Mouse (Mus musculus) heart, postnatal 10 days (tissue): Measurements from ENCODE around the gene Runx2. TPM values are rescaled to one million over a fixed set of nuclear protein-coding genes. Genes with fewer than 3 reads are reported as not detected.

Source experiments
- DNase-seq, 2 experiments: peaks; one replicate each; pipeline ENCODE4 v3.0.0; 2021
- intact Hi-C: fragments of 180-260 bp; cut with DNase I; formaldehyde crosslinking; loops from one replicate; pipeline ENCODE4 v1.15.1; 2025
- total RNA-seq, 2 experiments: library from RNA; stranded (reverse); gene quantifications; 2 replicates each; pipeline ENCODE4 v1.2.3; 2021

Runx2 gene
- total RNA-seq, result under 1 TPM; 0.24 to 0.32 TPM

GRCm38 (mm10) chr17:44814508-44815175, at the start of gene Runx2:
Runx2 (minus strand) TSS chr17:44814797.
- DNase-seq, result no peak
- intact Hi-C loops, result no loop called here

GRCm38 (mm10) chr17:44863165-44863564, 48.6 kb upstream of the Runx2 start:
- intact Hi-C loops, result no loop called here
- DNase-seq, result no peak

- intact Hi-C loops, result no loop called here
- no peak for DNase-seq
These were observed 27.6 kb upstream of the Runx2 start for GRCm38 (mm10) chr17:44842184-44842583.

- no peak for DNase-seq
- intact Hi-C loops, result no loop called here
These were observed 16.6 kb upstream of the Runx2 start for GRCm38 (mm10) chr17:44831201-44831600.

GRCm38 (mm10) chr17:44829587-44829986, 15.0 kb upstream of the Runx2 start:
- DNase-seq, result no peak
- intact Hi-C loops, result no loop called here

GRCm38 (mm10) chr17:44827964-44828363, 13.4 kb upstream of the Runx2 start:
- DNase-seq, result no peak
- intact Hi-C loops, result no loop called here

- intact Hi-C loops, result no loop called here
- DNase-seq, result no peak
These were observed 12.5 kb upstream of the Runx2 start for GRCm38 (mm10) chr17:44827124-44827523.

GRCm38 (mm10) chr17:44821940-44822339, 7.3 kb upstream of the Runx2 start:
- intact Hi-C loops, result no loop called here
- no peak for DNase-seq

GRCm38 (mm10) chr17:44819816-44820215, 5.2 kb upstream of the Runx2 start:
- no peak for DNase-seq
- intact Hi-C loops, result no loop called here

- intact Hi-C loops, result no loop called here
- no peak for DNase-seq
These were observed 4.2 kb upstream of the Runx2 start for GRCm38 (mm10) chr17:44818825-44819224.

GRCm38 (mm10) chr17:44807031-44807430, 7.6 kb downstream of the Runx2 start:
- no peak for DNase-seq
- intact Hi-C loops, result no loop called here

- intact Hi-C loops, result no loop called here
- DNase-seq, result peak in 1 of 2 experiments; percentile 13
These were observed 17.3 kb downstream of the Runx2 start for GRCm38 (mm10) chr17:44797331-44797730.

GRCm38 (mm10) chr17:44792218-44792917, 22.2 kb downstream of the Runx2 start:
- no peak for DNase-seq
- intact Hi-C loops, result no loop called here

GRCm38 (mm10) chr17:44788982-44789747, 25.4 kb downstream of the Runx2 start:
- DNase-seq, result peak; percentile 8 to 21
- intact Hi-C loops, result no loop called here

- DNase-seq, result no peak
- intact Hi-C loops, result no loop called here
These were observed 31.5 kb downstream of the Runx2 start for GRCm38 (mm10) chr17:44783143-44783542.

GRCm38 (mm10) chr17:44782366-44782765, 32.2 kb downstream of the Runx2 start:
- intact Hi-C loops, result no loop called here
- DNase-seq, result no peak

- no peak for DNase-seq
- intact Hi-C loops, result no loop called here
These were observed 34.2 kb downstream of the Runx2 start for GRCm38 (mm10) chr17:44780353-44780752.

GRCm38 (mm10) chr17:44778141-44778540, 36.5 kb downstream of the Runx2 start:
- intact Hi-C loops, result no loop called here

GRCm38 (mm10) chr17:44777337-44777804, 37.2 kb downstream of the Runx2 start:
- DNase-seq, result peak; percentile 71 to 81
- intact Hi-C loops, result no loop called here

More at GRCm38 (mm10) chr17:44778141-44778540, 36.5 kb downstream of the Runx2 start:
- no peak for DNase-seq

- peak; percentile 97 to 98 for DNase-seq
- intact Hi-C loops, result no loop called here
These were observed 37.8 kb downstream of the Runx2 start, which contains the start of gene Supt3 for GRCm38 (mm10) chr17:44776738-44777270. Supt3 (plus strand) TSS chr17:44777152.

GRCm38 (mm10) chr17:44772576-44772975, 42.0 kb downstream of the Runx2 start:
- intact Hi-C loops, result no loop called here
- DNase-seq, result no peak
